Mouse (Mus musculus): ENCODE measurements around the gene Sltm. TPM values are rescaled to one million over a fixed set of nuclear protein-coding genes. Genes with fewer than 3 reads are reported as not detected.

The Sltm gene
- total RNA-seq, 2 experiments from 2014 or later: 74.8 to 75.7 TPM

Other genes starting within 250 kb of the Sltm start
- 63.0 and 75.8 TPM in 2 replicates for gene Ccnb2, start 121.2 kb upstream of the Sltm start, total RNA-seq (2014; fragmentation: Nextera tagmentation)
- 78.5 and 83.1 TPM in 2 replicates for gene Ccnb2, start 121.2 kb upstream of the Sltm start, total RNA-seq (2017)
- gene Rnf111, start 39.0 kb upstream of the Sltm start, total RNA-seq (2014; fragmentation: Nextera tagmentation): 42.8 and 45.7 TPM in 2 replicates
- gene Rnf111, start 39.0 kb upstream of the Sltm start, total RNA-seq (2017): 23.0 and 31.6 TPM in 2 replicates
- not detected in 2 replicates for gene Gm10642, start 113.5 kb downstream of the Sltm start, total RNA-seq (2014; fragmentation: Nextera tagmentation)
- 0.26 TPM in 1 of 2 replicates, not detected in the other for gene Gm10642, start 113.5 kb downstream of the Sltm start, total RNA-seq (2017)
- 11.8 and 12.5 TPM in 2 replicates for gene Mindy2, start 114.4 kb downstream of the Sltm start, total RNA-seq (2014; fragmentation: Nextera tagmentation)
- 9.0 and 10.1 TPM in 2 replicates for gene Mindy2, start 114.4 kb downstream of the Sltm start, total RNA-seq (2017)
- 61.0 and 70.7 TPM in 2 replicates for gene Adam10, start 136.2 kb downstream of the Sltm start, total RNA-seq (2014; fragmentation: Nextera tagmentation)
- gene Adam10, start 136.2 kb downstream of the Sltm start, total RNA-seq (2017): 46.5 and 47.8 TPM in 2 replicates

Data from granulocyte monocyte progenitor cell, adult 5-6 weeks (primary cell).